Mouse (Mus musculus) C2C12 (cell line): ENCODE results near the gene Plxnd1.

Source experiments
- CTCF ChIP-seq: IDR thresholded peaks from one replicate; pipeline ENCODE4 v1.5.1; 2011; ENCODE audit not compliant: control insufficient read depth, insufficient read depth, insufficient read length
- USF1 ChIP-seq: IDR thresholded peaks from one replicate; pipeline ENCODE4 v1.6.1; 2011; ENCODE audit warnings: low read depth, mild to moderate bottlenecking, control low read depth, moderate library complexity

- TF ChIP-seq CTCF (no peak), USF1 (no peak)
Observed at GRCm38 (mm10) chr6:116005275-116005958, 10.6 kb upstream of the Plxnd1 start.
